Mouse (Mus musculus) urinary bladder, adult 18-20 months (tissue): ENCODE data around the gene Haspin.
"Not testable (repeated sequence)": the region's sequence is repeated elsewhere in the genome, so short reads cannot be mapped to it uniquely, and the experiment has no call there.

Source experiments
- DNase-seq, 2 experiments: peaks; one replicate each; pipeline ENCODE4 v3.0.0; 2022; ENCODE audit warnings: low spot score in 2 of 2, mixed read lengths in 2 of 2

Gene Haspin

GRCm38 (mm10) chr11:73146026-73146974 lies 8.2 kb upstream of the Haspin start:
- DNase-seq = no peak

GRCm38 (mm10) chr11:73144261-73144681 lies 6.2 kb upstream of the Haspin start:
- no peak for DNase-seq

DNA sequence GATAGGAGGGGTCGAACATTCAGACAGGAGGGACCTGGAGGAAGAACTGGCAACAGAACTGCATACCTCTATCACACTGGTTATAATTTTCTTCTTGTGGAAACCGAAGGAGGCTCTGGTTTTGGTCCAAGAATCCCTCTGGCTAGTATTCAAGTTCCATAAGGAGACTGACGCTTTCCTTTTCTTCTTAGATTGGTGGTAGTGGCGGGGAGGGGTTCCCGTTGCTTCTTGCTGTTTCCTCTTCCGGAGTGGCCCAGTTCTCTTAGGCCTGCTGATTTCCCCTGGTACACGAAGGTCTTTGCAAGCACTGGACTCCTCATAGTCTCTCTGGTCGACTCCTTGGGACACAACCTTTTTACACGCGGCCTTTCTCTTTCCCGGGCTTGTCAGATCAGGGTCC lies 978 bp downstream of the Haspin start:
- no peak for DNase-seq

DNA sequence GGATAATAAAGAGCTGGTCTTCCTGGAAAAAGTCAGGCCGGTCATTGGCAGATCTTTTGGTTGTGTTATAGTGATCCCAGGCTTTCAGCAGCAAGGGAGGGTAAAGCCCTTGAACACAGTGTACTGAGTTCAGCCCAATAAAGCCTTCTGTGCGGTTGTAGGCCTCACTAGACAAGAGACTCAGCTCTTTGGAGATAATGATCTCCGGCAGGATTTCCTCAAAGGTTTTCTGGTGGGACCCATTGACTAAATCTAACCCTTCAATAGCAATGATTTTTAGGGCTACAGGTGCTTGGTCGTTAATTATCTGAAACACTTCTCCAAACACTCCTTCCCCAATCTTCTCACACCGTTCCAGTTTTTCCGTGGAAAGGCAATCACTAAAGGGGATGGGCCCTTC lies 1.5 kb downstream of the Haspin start:
- no peak for DNase-seq

DNA sequence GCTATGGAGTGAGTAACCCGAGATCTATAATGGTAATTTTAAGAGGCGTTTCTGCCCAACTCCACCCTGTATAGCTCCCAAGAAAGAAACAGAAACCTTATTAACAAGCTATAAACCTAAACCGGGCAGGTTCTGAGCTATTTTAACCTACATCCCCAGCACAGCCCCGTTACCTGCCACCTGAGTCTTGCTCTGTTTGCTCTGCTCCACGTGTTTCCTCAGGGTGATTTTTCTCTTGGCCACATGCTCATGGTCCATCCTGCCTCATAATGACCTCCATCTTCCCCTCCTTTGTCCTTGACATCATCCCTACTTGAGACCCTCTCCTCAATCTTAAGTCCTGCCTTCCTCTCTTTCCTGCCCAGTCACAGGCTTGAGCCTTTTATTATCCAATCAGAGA lies 3.9 kb downstream of the Haspin start:
- DNase-seq = no peak

GRCm38 (mm10) chr11:73132999-73133398 lies 5.1 kb downstream of the Haspin start:
- DNase-seq = no peak

DNA sequence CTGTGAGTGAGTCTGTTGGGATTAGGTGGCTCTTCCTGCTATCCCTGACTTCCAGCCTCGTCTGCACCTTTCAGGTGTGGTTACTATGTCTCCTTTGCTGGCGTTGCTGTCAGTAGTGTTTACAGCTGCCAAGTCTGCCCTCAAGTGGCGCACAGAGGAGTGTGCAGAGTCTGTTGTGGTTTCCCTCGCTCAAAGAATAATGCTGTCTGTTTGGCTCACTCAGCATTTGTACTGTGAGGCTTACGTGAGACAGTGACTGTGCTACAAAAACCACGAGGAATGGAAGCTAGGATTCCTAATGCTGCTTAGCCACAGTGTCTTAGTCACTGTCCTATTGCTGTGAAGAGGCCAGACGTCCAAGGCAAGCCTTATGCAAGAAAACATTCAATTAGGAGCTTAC lies 7.1 kb downstream of the Haspin start:
- DNase-seq = no peak

GRCm38 (mm10) chr11:73126495-73126894 lies 11.6 kb downstream of the Haspin start:
- no peak for DNase-seq

DNA sequence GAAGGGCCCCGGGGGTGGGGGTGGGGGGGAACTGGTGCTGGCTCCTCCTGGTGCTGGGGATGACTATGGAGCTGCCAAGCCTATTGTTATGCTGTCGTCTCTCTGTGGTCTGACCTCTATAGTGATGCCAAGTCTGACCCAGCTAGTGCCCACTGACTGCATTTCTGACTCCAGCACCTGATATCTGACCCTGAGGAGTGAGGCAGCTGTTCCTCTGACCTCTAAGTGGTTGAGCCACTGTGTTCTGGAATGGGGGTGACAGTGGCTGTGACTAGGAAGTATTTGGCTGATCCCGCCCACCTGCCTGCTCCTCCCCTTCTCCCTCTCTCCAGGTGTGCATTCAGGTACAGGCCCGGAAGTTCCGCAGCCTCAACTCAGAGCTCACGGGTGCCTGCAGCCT lies 26.7 kb downstream of the Haspin start:
- no peak for DNase-seq

DNA sequence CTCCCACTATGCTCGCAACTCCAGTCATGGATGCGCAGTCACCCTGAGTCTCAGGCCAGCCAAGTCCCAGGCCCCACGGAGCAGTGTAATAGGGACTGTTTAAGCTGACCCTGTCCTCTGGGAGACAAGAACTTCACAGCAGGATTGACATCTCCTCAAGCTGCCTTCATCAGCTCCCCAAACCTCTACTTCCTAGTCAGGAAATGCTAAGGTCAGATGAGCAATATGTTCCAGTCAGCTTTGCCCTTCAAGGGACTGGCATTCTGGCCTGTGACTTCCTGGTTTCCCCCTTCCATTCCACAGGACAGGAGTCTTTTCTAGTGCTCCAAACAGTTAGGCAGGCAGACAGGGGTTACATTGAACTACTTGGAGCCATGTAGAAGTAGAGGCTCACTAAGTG lies 28.2 kb downstream of the Haspin start:
- DNase-seq = no peak

GRCm38 (mm10) chr11:73108898-73109625 lies 29.0 kb downstream of the Haspin start:
- no peak for DNase-seq

DNA sequence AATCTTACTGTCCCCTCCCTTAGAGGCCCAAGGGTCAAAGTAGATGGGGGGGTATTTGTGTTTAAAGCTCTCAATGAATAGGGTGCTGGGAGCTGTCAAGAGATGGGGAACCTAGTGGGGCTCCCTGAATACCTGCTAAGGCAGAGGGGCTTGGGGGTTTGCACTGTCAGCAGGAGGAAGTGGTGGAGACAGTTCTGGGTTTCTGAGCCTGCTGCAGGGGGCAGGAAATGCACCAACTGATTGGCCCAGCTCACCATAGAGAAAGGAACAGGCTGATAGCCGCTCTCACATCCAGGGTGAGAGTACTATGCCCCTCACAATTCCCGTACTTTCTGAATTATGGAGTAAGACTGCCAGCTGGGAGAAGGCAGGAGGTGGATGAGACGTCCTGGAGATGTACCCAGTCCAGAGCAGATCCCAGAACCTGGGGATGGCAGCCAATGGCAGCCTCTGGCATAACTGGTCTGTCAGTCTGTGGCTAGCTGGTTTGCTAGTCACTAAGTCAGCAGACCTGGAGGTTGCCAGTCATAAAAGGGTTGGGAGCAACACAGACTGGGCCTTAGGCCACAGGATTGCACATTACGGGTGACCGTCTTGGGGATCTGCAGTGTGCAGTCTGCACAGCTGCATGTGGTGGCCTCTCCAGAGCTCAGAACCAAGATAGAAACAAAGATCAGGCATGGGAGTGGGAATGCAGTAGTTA lies 29.7 kb downstream of the Haspin start:
- DNase-seq = no peak

- not testable (repeated sequence) for DNase-seq
Observed at GRCm38 (mm10) chr11:73107358-73107757, 30.7 kb downstream of the Haspin start.

GRCm38 (mm10) chr11:73105246-73105645 lies 32.8 kb downstream of the Haspin start:
- DNase-seq = no peak

GRCm38 (mm10) chr11:73101308-73101707 lies 36.8 kb downstream of the Haspin start:
- no peak for DNase-seq

DNA sequence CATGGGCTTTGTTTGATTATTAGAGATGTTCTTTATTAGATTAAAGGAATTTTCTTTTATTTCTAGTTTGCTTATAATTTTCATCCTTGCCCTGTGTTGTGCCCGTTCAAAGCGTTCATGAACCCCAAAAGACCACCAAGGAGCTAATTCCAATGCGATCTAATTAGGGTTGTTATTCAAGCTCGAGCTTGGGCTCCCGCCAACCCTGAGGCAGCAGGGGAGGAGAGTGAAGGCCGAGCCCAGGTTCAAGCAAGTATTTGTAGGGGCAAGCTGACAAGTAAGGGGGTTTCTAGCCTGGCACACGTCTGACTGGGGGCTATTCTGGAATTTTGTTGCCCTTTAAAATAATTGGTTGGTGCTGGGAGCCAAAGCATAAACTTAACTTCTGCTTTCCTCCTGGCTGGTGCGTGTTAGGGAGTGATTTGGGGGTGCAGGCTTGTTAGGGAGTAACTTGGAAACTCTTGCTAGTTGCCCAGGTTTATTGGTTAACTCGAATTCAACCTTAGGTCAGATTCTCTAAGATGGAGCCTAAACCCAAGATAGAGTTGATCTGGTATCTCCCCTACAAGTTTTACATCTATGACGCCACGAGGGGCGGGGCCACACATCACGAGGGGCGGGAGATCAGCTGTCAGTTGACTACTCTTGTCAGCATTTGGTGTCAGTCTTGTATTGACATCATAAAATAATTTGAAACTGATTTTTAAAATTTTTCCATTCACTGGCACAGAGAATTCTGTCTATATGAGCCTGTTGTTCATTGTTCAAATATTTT lies 37.9 kb downstream of the Haspin start:
- DNase-seq = no peak

DNA sequence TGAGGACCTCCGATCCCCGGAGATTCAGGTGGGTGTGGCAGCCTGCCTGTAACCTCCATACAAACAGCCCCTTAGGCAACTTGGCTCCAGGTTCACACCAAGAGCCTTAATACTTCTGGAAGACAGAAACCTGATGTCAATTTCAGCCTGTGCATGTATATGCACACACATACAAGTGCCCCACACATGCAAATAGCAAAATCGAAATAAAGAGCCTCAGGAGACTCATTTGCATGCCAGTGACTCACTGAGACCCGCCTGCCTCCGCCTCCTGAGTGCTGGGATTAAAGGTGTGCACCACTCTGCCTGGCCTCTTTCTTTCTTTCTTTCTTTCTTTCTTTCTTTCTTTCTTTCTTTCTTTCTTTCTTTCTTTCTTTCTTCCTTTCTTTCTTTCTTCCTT lies 39.2 kb downstream of the Haspin start:
- no peak for DNase-seq

- DNase-seq = no peak
Observed at GRCm38 (mm10) chr11:73094231-73094995, 43.7 kb downstream of the Haspin start.

DNA sequence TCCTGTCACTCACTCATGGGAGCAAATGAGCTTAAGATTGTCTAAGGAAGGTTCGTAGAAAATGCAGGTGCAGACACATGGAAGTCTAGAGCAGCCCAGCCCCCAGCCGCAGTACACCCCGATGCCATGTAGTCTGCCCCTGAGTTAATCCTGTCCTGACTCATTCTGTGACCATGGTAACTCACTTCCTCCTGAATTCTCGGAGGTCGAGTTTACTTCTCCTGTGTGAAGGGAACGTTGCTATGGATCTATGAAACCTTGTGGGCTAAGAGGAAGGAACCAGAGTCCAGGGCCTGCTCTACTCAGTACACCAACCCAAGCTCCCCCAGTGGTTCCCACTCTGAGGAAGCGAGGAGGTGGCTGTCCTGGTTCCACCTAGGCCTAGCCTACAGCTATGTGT lies 45.2 kb downstream of the Haspin start:
- DNase-seq = no peak

DNA sequence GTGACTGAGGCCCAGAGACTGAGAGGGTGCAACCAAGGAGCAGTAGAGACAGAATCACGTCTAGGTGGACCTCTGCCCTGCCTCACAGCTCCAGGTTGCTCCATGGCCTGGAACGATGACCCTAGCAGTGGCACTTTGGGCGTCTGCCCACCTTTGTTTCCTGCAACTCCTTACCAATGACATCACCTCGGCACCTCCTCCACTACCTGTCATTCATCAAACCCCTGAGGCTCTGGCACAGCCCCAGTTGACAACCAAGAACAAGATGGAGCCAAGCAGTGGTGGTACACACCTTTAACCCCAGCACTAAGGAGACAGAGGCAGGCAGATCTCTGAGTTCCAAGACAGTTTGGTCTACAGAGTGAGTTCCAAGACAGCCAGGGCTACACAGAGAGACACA lies 46.0 kb downstream of the Haspin start:
- DNase-seq = no peak

- DNase-seq = no peak
Observed at GRCm38 (mm10) chr11:73090826-73091225, 47.3 kb downstream of the Haspin start.
